Mouse (Mus musculus): Measurements from ENCODE around the gene Slc5a5. TPM values are rescaled to one million over a fixed set of nuclear protein-coding genes. Genes with fewer than 3 reads are reported as not detected.

The Slc5a5 gene
- polyA plus RNA-seq, 1 experiment: 1.4 TPM

GRCm38 (mm10) chr8:70853863-70854262 lies 38.7 kb downstream of the Slc5a5 start:
- WGBS: 10% methylated on average over 2 of the region's 2 CpGs
- Histone ChIP-seq H3K27me3 (ENCODE audit: control insufficient read depth, insufficient read depth, low read length) (no peaks in the 10 kb centered on the region), H3K4me1 (replicated peaks; ENCODE audit: control insufficient read depth, insufficient read depth, low read length) (peaks cover 7% of the 10 kb centered on the region), H3K36me3 (ENCODE audit: control insufficient read depth, insufficient read depth, low read length) (no peaks in the 10 kb centered on the region), H3K4me3 (ENCODE audit: control insufficient read depth, insufficient read depth, low read length) (no peak overlapping the region), H3K27ac (ENCODE audit: control insufficient read depth, insufficient read depth, low read length) (no peak overlapping the region)
- TF ChIP-seq CTCF (IDR thresholded peaks at IDR 0.05; ENCODE audit: borderline replicate concordance, control insufficient read depth, extremely low read depth, insufficient read depth, low read length, poor library complexity) (no peak), POLR2A (IDR thresholded peaks at IDR 0.05; ENCODE audit: control insufficient read depth, extremely low read depth, insufficient read depth, low read length, poor library complexity) (no peak)
- no peak for DNase-seq

- 96% methylated on average over 41 of the region's 41 CpGs for WGBS
- TF ChIP-seq CTCF (IDR thresholded peaks at IDR 0.05; ENCODE audit: borderline replicate concordance, control insufficient read depth, extremely low read depth, insufficient read depth, low read length, poor library complexity) (no peak), POLR2A (IDR thresholded peaks at IDR 0.05; ENCODE audit: control insufficient read depth, extremely low read depth, insufficient read depth, low read length, poor library complexity) (no peak)
- no peaks in the 10 kb centered on the region for H3K27me3 ChIP-seq (ENCODE audit: control insufficient read depth, insufficient read depth, low read length)
- H3K4me3 ChIP-seq (ENCODE audit: control insufficient read depth, insufficient read depth, low read length): no peak overlapping the region
- DNase-seq: no peak
- no peak overlapping the region for H3K27ac ChIP-seq (ENCODE audit: control insufficient read depth, insufficient read depth, low read length)
- H3K36me3 ChIP-seq (ENCODE audit: control insufficient read depth, insufficient read depth, low read length): no peaks in the 10 kb centered on the region
- peaks cover 7% of the 10 kb centered on the region for H3K4me1 ChIP-seq (replicated peaks; ENCODE audit: control insufficient read depth, insufficient read depth, low read length)
Measured at GRCm38 (mm10) chr8:70852595-70853231, 39.8 kb downstream of the Slc5a5 start.

GRCm38 (mm10) chr8:70851837-70852236 lies 40.7 kb downstream of the Slc5a5 start:
- TF ChIP-seq POLR2A (IDR thresholded peaks at IDR 0.05; ENCODE audit: control insufficient read depth, extremely low read depth, insufficient read depth, low read length, poor library complexity): no peak
- TF ChIP-seq CTCF (IDR thresholded peaks at IDR 0.05; ENCODE audit: borderline replicate concordance, control insufficient read depth, extremely low read depth, insufficient read depth, low read length, poor library complexity): no peak
- WGBS: 89% methylated on average over 6 of the region's 6 CpGs

GRCm38 (mm10) chr8:70850947-70851346 lies 41.6 kb downstream of the Slc5a5 start:
- H3K4me3 ChIP-seq (ENCODE audit: control insufficient read depth, insufficient read depth, low read length): no peak overlapping the region
- H3K4me1 ChIP-seq (replicated peaks; ENCODE audit: control insufficient read depth, insufficient read depth, low read length): no peaks in the 10 kb centered on the region
- TF ChIP-seq POLR2A (IDR thresholded peaks at IDR 0.05; ENCODE audit: control insufficient read depth, extremely low read depth, insufficient read depth, low read length, poor library complexity) (no peak), CTCF (IDR thresholded peaks at IDR 0.05; ENCODE audit: borderline replicate concordance, control insufficient read depth, extremely low read depth, insufficient read depth, low read length, poor library complexity) (no peak)
- no peak overlapping the region for H3K27ac ChIP-seq (ENCODE audit: control insufficient read depth, insufficient read depth, low read length)
- no peaks in the 10 kb centered on the region for H3K27me3 ChIP-seq (ENCODE audit: control insufficient read depth, insufficient read depth, low read length)
- DNase-seq: no peak
- 95% methylated on average over 4 of the region's 4 CpGs for WGBS
- H3K36me3 ChIP-seq (ENCODE audit: control insufficient read depth, insufficient read depth, low read length): no peaks in the 10 kb centered on the region

More at GRCm38 (mm10) chr8:70851837-70852236, 40.7 kb downstream of the Slc5a5 start:
- H3K27me3 ChIP-seq (ENCODE audit: control insufficient read depth, insufficient read depth, low read length): no peaks in the 10 kb centered on the region
- no peak for DNase-seq
- peaks cover 5% of the 10 kb centered on the region for H3K4me1 ChIP-seq (replicated peaks; ENCODE audit: control insufficient read depth, insufficient read depth, low read length)
- no peak overlapping the region for H3K4me3 ChIP-seq (ENCODE audit: control insufficient read depth, insufficient read depth, low read length)
- H3K36me3 ChIP-seq (ENCODE audit: control insufficient read depth, insufficient read depth, low read length): no peaks in the 10 kb centered on the region
- no peak overlapping the region for H3K27ac ChIP-seq (ENCODE audit: control insufficient read depth, insufficient read depth, low read length)

- TF ChIP-seq POLR2A (IDR thresholded peaks at IDR 0.05; ENCODE audit: control insufficient read depth, extremely low read depth, insufficient read depth, low read length, poor library complexity): no peak
- TF ChIP-seq CTCF (IDR thresholded peaks at IDR 0.05; ENCODE audit: borderline replicate concordance, control insufficient read depth, extremely low read depth, insufficient read depth, low read length, poor library complexity): no peak
- Histone ChIP-seq H3K27me3 (ENCODE audit: control insufficient read depth, insufficient read depth, low read length) (no peaks in the 10 kb centered on the region), H3K4me3 (ENCODE audit: control insufficient read depth, insufficient read depth, low read length) (no peak overlapping the region)
Measured at GRCm38 (mm10) chr8:70850132-70850845, 42.3 kb downstream of the Slc5a5 start.

GRCm38 (mm10) chr8:70849333-70849990 lies 43.1 kb downstream of the Slc5a5 start:
- Histone ChIP-seq H3K27me3 (ENCODE audit: control insufficient read depth, insufficient read depth, low read length) (no peaks in the 10 kb centered on the region), H3K27ac (ENCODE audit: control insufficient read depth, insufficient read depth, low read length) (no peak overlapping the region), H3K4me1 (replicated peaks; ENCODE audit: control insufficient read depth, insufficient read depth, low read length) (no peaks in the 10 kb centered on the region), H3K36me3 (ENCODE audit: control insufficient read depth, insufficient read depth, low read length) (no peaks in the 10 kb centered on the region), H3K4me3 (ENCODE audit: control insufficient read depth, insufficient read depth, low read length) (no peak overlapping the region)
- 88% methylated on average over 3 of the region's 3 CpGs for WGBS
- DNase-seq: no peak
- no peak for TF ChIP-seq CTCF (IDR thresholded peaks at IDR 0.05; ENCODE audit: borderline replicate concordance, control insufficient read depth, extremely low read depth, insufficient read depth, low read length, poor library complexity)
- no peak for TF ChIP-seq POLR2A (IDR thresholded peaks at IDR 0.05; ENCODE audit: control insufficient read depth, extremely low read depth, insufficient read depth, low read length, poor library complexity)

More at GRCm38 (mm10) chr8:70850132-70850845, 42.3 kb downstream of the Slc5a5 start:
- H3K4me1 ChIP-seq (replicated peaks; ENCODE audit: control insufficient read depth, insufficient read depth, low read length): no peaks in the 10 kb centered on the region
- no peaks in the 10 kb centered on the region for H3K36me3 ChIP-seq (ENCODE audit: control insufficient read depth, insufficient read depth, low read length)
- WGBS: 85% methylated on average over 7 of the region's 7 CpGs
- no peak for DNase-seq
- H3K27ac ChIP-seq (ENCODE audit: control insufficient read depth, insufficient read depth, low read length): no peak overlapping the region

Measured in thymus, adult 2 months (tissue).